Mouse (Mus musculus) thymus, postnatal 0 days (tissue): ENCODE results near the gene Olfr531. TPM values are rescaled to one million over a fixed set of nuclear protein-coding genes. Genes with fewer than 3 reads are reported as not detected.

Experiments
- DNase-seq: peaks from one replicate; pipeline ENCODE4 v3.0.0-alpha.2; 2015; ENCODE audit warnings: low spot score
- polyA plus RNA-seq: library from polyadenylated mRNA; unstranded; fragments of >200 nt; fragmentation: Nextera tagmentation; extraction: Ambion mirVana; gene quantifications from 2 replicates; pipeline ENCODE4 v1.2.1, GENCODE M21; 2015

The Olfr531 gene
- polyA plus RNA-seq = 0.05 and 0.08 TPM in 2 replicates

DNA sequence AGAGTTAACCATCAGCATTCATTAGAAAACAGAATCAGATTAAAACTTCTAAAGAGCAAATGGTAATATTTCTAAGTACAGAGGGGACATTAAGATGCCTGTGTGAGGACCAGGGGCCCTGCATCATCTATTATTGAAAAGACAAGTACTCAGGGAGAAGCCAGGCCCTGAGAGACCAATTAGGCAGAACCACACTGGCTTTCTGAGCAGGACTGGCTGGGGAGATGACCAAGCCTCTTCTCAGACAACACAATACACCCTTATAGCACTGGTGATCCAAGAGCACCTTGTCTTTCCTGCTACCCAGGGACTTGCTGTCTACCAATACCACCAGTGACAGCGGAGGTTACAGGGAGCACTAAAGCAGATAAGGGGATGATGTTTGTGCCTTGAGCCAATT lies at the start of gene Olfr531:
TSS of gene Olfr531 (minus strand) at position 101 of the 400 bp plus-strand sequence.
- DNase-seq = no peak

DNA sequence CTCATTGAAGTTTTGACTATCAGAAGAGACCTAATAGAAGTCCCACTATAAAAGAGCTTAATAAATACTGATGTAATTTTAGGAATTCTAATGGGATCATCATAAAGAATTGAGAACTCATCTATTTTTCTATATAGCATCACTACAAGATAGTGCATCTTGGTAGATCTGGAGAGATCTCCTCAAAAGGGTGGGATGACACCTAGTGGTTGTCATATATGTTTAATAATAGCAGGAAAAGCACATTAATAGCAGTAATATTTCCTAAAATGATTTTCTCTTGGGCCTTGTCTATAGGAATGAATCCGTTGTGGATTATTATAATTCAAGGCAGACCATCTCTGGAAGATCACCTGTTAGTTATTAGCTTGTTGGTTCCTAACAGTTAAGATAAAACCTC lies 40.4 kb upstream of the Olfr531 start:
- DNase-seq = no peak

GRCm38 (mm10) chr7:140421539-140421938 lies 18.8 kb upstream of the Olfr531 start, which contains the start of gene Olfr532:
Olfr532 (minus strand) TSS chr7:140421639.
- no peak for DNase-seq

DNA sequence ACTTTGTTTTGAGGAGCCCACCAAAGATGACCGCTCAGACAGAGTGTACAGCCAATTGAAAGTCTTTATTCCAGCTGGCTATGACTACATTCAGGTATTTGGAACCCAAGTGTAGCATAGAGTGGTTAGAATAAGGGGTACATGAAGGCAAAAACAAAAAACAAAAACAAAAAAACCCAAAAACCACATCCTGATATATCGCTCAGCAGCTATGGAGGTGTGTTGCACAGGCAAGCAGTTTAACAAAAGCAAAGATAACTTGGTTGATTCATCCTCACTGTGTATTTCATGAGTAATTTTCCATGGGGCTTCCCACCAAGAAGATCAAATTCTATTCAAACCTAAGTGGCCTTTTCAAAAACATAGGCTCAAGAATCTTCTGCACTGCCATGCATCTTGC lies 25.8 kb downstream of the Olfr531 start:
- peak; percentile 80 for DNase-seq

DNA sequence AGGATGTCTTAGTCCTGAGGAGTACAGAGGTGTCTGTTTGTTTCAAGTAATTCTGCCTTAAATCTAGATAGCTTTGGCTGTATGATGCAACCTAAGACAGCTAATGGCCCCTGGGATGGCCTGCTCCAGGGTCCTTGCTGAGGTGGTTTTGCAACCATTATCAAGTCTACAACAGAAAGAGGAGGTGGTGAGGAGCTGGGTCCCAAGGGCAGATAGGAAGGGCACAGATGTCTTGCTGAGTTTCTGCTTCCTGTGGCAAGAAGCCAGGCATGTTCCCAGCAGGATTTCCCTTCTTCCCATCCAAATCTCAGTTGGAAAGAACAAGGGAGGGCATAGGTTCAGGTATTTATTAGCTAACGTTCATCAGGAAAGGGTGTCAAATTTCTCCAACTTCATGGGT lies 26.5 kb downstream of the Olfr531 start, which contains the start of gene Olfr530:
TSS of gene Olfr530 (minus strand) at position 101 of the 400 bp plus-strand sequence.
- DNase-seq = peak; percentile 25

- peak; percentile 79 for DNase-seq
These were observed 28.4 kb downstream of the Olfr531 start for GRCm38 (mm10) chr7:140374300-140374699.

GRCm38 (mm10) chr7:140361571-140361970 lies 41.1 kb downstream of the Olfr531 start, which contains the start of gene Olfr60:
Olfr60 (minus strand) TSS chr7:140361671.
- no peak for DNase-seq

Other genes with a start within 250 kb of the Olfr531 start
- 0.06 and 0.07 TPM in 2 replicates for gene Sprn, start 248.0 kb downstream of the Olfr531 start, polyA plus RNA-seq
- not detected in 2 replicates for gene Olfr522, start 238.2 kb downstream of the Olfr531 start, polyA plus RNA-seq
- gene Olfr523, start 229.7 kb downstream of the Olfr531 start, polyA plus RNA-seq = 0.08 TPM in 2 replicates
- 1.1 and 1.3 TPM in 2 replicates for gene Olfr524, start 197.0 kb downstream of the Olfr531 start, polyA plus RNA-seq
- 40.2 and 40.6 TPM in 2 replicates for gene Cd163l1, start 184.7 kb downstream of the Olfr531 start, polyA plus RNA-seq
- 26.5 and 34.2 TPM in 2 replicates for gene 5830411N06Rik, start 155.6 kb downstream of the Olfr531 start, polyA plus RNA-seq
- gene Olfr525, start 82.1 kb downstream of the Olfr531 start, polyA plus RNA-seq = 0.03 and 0.08 TPM in 2 replicates
- 0.06 TPM in 1 of 2 replicates, not detected in the other for gene Olfr527, start 68.9 kb downstream of the Olfr531 start, polyA plus RNA-seq
- not detected in 2 replicates for gene Olfr60, start 41.2 kb downstream of the Olfr531 start, polyA plus RNA-seq
- 0.21 TPM in 1 of 2 replicates, not detected in the other for gene Olfr530, start 26.6 kb downstream of the Olfr531 start, polyA plus RNA-seq
- gene Olfr532, start 18.7 kb upstream of the Olfr531 start, polyA plus RNA-seq = not detected in 2 replicates
- gene Olfr533, start 60.5 kb upstream of the Olfr531 start, polyA plus RNA-seq = not detected in 2 replicates
- not detected in 2 replicates for gene Olfr535, start 81.3 kb upstream of the Olfr531 start, polyA plus RNA-seq
- gene Olfr536, start 104.5 kb upstream of the Olfr531 start, polyA plus RNA-seq = not detected in 2 replicates
- gene Olfr538, start 165.0 kb upstream of the Olfr531 start, polyA plus RNA-seq = not detected in 2 replicates
- gene Olfr46, start 198.4 kb upstream of the Olfr531 start, polyA plus RNA-seq = not detected in 2 replicates
- gene Olfr61, start 226.1 kb upstream of the Olfr531 start, polyA plus RNA-seq = not detected in 2 replicates
- gene Olfr53, start 243.5 kb upstream of the Olfr531 start, polyA plus RNA-seq = not detected in 2 replicates